Mouse (Mus musculus) CH12.LX (cell line): ENCODE measurements around the gene Ltbp2. TPM values are rescaled to one million over a fixed set of nuclear protein-coding genes. Genes with fewer than 3 reads are reported as not detected.

Source experiments
- DNase-seq: peaks from one replicate; pipeline ENCODE4 v3.0.0-alpha.2; 2013; ENCODE audit errors: extremely low read depth
- H3K27ac ChIP-seq: 2 replicates; pipeline ENCODE4 v1.5.1; 2012; ENCODE audit warnings: low read depth, mild to moderate bottlenecking, control low read depth, moderate library complexity; ENCODE audit not compliant: insufficient read depth
- H3K27me3 ChIP-seq: replicated peaks from 2 replicates; pipeline ENCODE3; 2012; ENCODE audit warnings: inconsistent platforms
- H3K36me3 ChIP-seq, 2 experiments: replicated peaks in 1 of 2; 2 replicates each; pipeline versions ENCODE3 to v1.6.1; 2012; ENCODE audit warnings: inconsistent platforms in 1 of 2, low read length in 1 of 2, mild to moderate bottlenecking in 1 of 2, mixed read lengths in 1 of 2, moderate library complexity in 1 of 2; ENCODE audit not compliant: control insufficient read depth in 1 of 2, insufficient read depth in 1 of 2
- H3K4me1 ChIP-seq, 2 experiments: 2 replicates each; pipeline ENCODE4 v1.6.1; 2012; ENCODE audit warnings: inconsistent platforms in 1 of 2, moderate library complexity in 1 of 2; ENCODE audit not compliant: insufficient read depth in 2 of 2, control insufficient read depth in 1 of 2
- H3K4me2 ChIP-seq: 2 replicates; pipeline ENCODE4 v1.6.1; 2012; ENCODE audit warnings: low read depth, mild to moderate bottlenecking, control low read depth; ENCODE audit not compliant: poor library complexity, insufficient read depth, severe bottlenecking
- H3K4me3 ChIP-seq, 3 experiments: fragments of 150-350 bp in 1 of 3; sonication (generic) in 1 of 3; replicated peaks in 1 of 3; 2 replicates each; pipeline versions ENCODE3 to v1.5.1; 2011 to 2012; ENCODE audit warnings: low read depth in 2 of 3, low read length in 2 of 3, mild to moderate bottlenecking in 2 of 3, moderate library complexity in 2 of 3, control low read depth in 1 of 3, improper control_type of control experiment in 1 of 3, inconsistent platforms in 1 of 3, mixed read lengths in 1 of 3; ENCODE audit not compliant: poor library complexity in 1 of 3
- H3K79me2 ChIP-seq: replicated peaks from 2 replicates; pipeline ENCODE4 v1.6.1; 2012; ENCODE audit warnings: mild to moderate bottlenecking, moderate library complexity; ENCODE audit not compliant: control insufficient read depth, poor library complexity, insufficient read depth, severe bottlenecking; ENCODE audit errors: extremely low read depth
- H3K9ac ChIP-seq: 2 replicates; pipeline ENCODE4 v1.6.1; 2012; ENCODE audit warnings: low read depth, mild to moderate bottlenecking, control low read depth, moderate library complexity; ENCODE audit not compliant: insufficient read depth
- H3K9me3 ChIP-seq: replicated peaks from 2 replicates; pipeline ENCODE3; 2012; ENCODE audit warnings: low read length, inconsistent platforms, mixed read lengths
- CHD1 ChIP-seq: IDR thresholded peaks from 2 replicates; pipeline ENCODE4 v1.6.1; 2012; ENCODE audit warnings: low read depth, low read length, improper control_type of control experiment, inconsistent platforms
- CHD2 ChIP-seq: IDR thresholded peaks from 2 replicates; pipeline ENCODE4 v1.6.1; 2011; ENCODE audit warnings: low read length, improper control_type of control experiment
- CTCF ChIP-seq, 2 experiments: IDR thresholded peaks in 1 of 2; conservative IDR thresholded peaks in 1 of 2; 2 replicates each; pipeline ENCODE4 v1.5.1; 2011 to 2012; ENCODE audit warnings: low read depth in 2 of 2, low read length in 2 of 2, improper control_type of control experiment in 1 of 2, inconsistent platforms in 1 of 2, mild to moderate bottlenecking in 1 of 2, moderate library complexity in 1 of 2
- ELF1 ChIP-seq: IDR thresholded peaks from 2 replicates; pipeline ENCODE4 v1.6.1; 2014; ENCODE audit warnings: low read depth, mild to moderate bottlenecking, inconsistent platforms, low read length, improper control_type of control experiment
- JUN ChIP-seq: IDR thresholded peaks from 2 replicates; pipeline ENCODE4 v1.6.1; 2011; ENCODE audit warnings: low read depth, mild to moderate bottlenecking, low read length, improper control_type of control experiment, moderate library complexity; ENCODE audit not compliant: insufficient read depth
- JUND ChIP-seq: conservative IDR thresholded peaks from 2 replicates; pipeline ENCODE4 v1.6.1; 2011; ENCODE audit warnings: low read depth, low read length, improper control_type of control experiment
- KAT2A ChIP-seq: IDR thresholded peaks from 2 replicates; pipeline ENCODE4 v1.6.1; 2012; ENCODE audit warnings: low read length, improper control_type of control experiment, inconsistent platforms; ENCODE audit not compliant: insufficient replicate concordance
- MEF2A ChIP-seq: IDR thresholded peaks from 2 replicates; pipeline ENCODE4 v1.6.1; 2014; ENCODE audit warnings: low read depth, mild to moderate bottlenecking, inconsistent platforms, low read length, improper control_type of control experiment, borderline replicate concordance
- MXI1 ChIP-seq: IDR thresholded peaks from 2 replicates; pipeline ENCODE4 v1.6.1; 2011; ENCODE audit warnings: mild to moderate bottlenecking, low read depth, low read length, improper control_type of control experiment
- MYC ChIP-seq: IDR thresholded peaks from 2 replicates; pipeline ENCODE4 v1.6.1; 2011; ENCODE audit warnings: low read depth, mild to moderate bottlenecking, improper control_type of control experiment, low read length
- POLR2A ChIP-seq: IDR thresholded peaks from 2 replicates; pipeline ENCODE4 v1.6.1; 2011; ENCODE audit warnings: low read depth, mild to moderate bottlenecking, improper control_type of control experiment, low read length
- RAD21 ChIP-seq: IDR thresholded peaks from 2 replicates; pipeline ENCODE4 v1.6.1; 2011; ENCODE audit warnings: low read depth, mild to moderate bottlenecking, low read length, improper control_type of control experiment, moderate library complexity
- RCOR1 ChIP-seq: conservative IDR thresholded peaks from 2 replicates; pipeline ENCODE4 v1.6.1; 2012; ENCODE audit warnings: low read depth, mild to moderate bottlenecking, inconsistent platforms, low read length, improper control_type of control experiment
- SIN3A ChIP-seq: IDR thresholded peaks from 2 replicates; pipeline ENCODE4 v1.6.1; 2012; ENCODE audit warnings: low read length, improper control_type of control experiment, inconsistent platforms
- SMC3 ChIP-seq: IDR thresholded peaks from 2 replicates; pipeline ENCODE4 v1.6.1; 2011; ENCODE audit warnings: low read depth, low read length, improper control_type of control experiment
- TBP ChIP-seq: conservative IDR thresholded peaks from 2 replicates; pipeline ENCODE4 v1.6.1; 2011; ENCODE audit warnings: low read depth, low read length, improper control_type of control experiment
- TCF12 ChIP-seq: IDR thresholded peaks from 2 replicates; pipeline ENCODE4 v1.6.1; 2014; ENCODE audit warnings: low read depth, mild to moderate bottlenecking, inconsistent platforms, low read length, improper control_type of control experiment
- ZC3H11A ChIP-seq: IDR thresholded peaks from 2 replicates; pipeline ENCODE4 v1.6.1; 2012; ENCODE audit warnings: low read depth, mild to moderate bottlenecking, inconsistent platforms, low read length, improper control_type of control experiment
- ZMIZ1 ChIP-seq: IDR thresholded peaks from 2 replicates; pipeline ENCODE4 v1.6.1; 2012; ENCODE audit warnings: low read depth, mild to moderate bottlenecking, inconsistent platforms, low read length, improper control_type of control experiment
- dilution Hi-C: fragments of 300-500 bp; cut with MboI; formaldehyde crosslinking; loops from 2 replicates; pipeline ENCODE4 v1.14.3; 2020; ENCODE audit warnings: low sequenced_read_pairs; ENCODE audit not compliant: extremely low pct_unique_long_range_greater_than_20kb, extremely low pct_ligation_motif_present
- in situ Hi-C: fragments of 300-500 bp; cut with MboI; formaldehyde crosslinking; loops from 3 replicates; pipeline ENCODE4 v1.14.3; 2019; ENCODE audit warnings: low sequenced_read_pairs, low pct_ligation_motif_present, low pct_unique_long_range_greater_than_20kb, mixed read lengths
- polyA plus RNA-seq: library from polyadenylated mRNA; unstranded; fragments of >175 nt; gene quantifications from 2 replicates; pipeline ENCODE4 v1.2.1, GENCODE M21; 2012; ENCODE audit warnings: low read depth; ENCODE audit not compliant: insufficient read length
- total RNA-seq, 2 experiments: library from RNA; depleted of rRNA; stranded (reverse); fragments of 300-350 nt in 1 of 2; fragments of >200 nt in 1 of 2; gene quantifications; 2 replicates each; pipeline ENCODE4 v1.2.3; 2012 to 2014

The Ltbp2 gene
- total and polyA plus RNA-seq, 3 experiments, result 0.25 to 0.97 TPM; not detected in 1

GRCm38 (mm10) chr12:84854392-84855033 lies 21.8 kb downstream of the Ltbp2 start:
- dilution Hi-C loops (no loop called here), in situ Hi-C loops (no loop called here)
- H3K27me3 ChIP-seq, result no peaks in the 10 kb centered on the region
- H3K4me2 ChIP-seq, result no peak overlapping the region
- H3K36me3 ChIP-seq, result no peaks in the 10 kb centered on the region
- no peaks in the 10 kb centered on the region for H3K79me2 ChIP-seq
- H3K4me3 ChIP-seq, result no peak overlapping the region
- no peak for TF ChIP-seq CTCF (conservative IDR thresholded peaks at IDR 0.05 in 1 of 2, IDR thresholded peaks at IDR 0.05 in 1 of 2; ENCODE audit: low read depth in 2 of 2, low read length in 2 of 2)
- no peak for TF ChIP-seq CHD1
- no peak for TF ChIP-seq POLR2A
- TF ChIP-seq ZC3H11A, result no peak
- no peak for TF ChIP-seq TCF12
- no peak for TF ChIP-seq RCOR1
- no peak for TF ChIP-seq ELF1
- TF ChIP-seq ZMIZ1, result no peak
- no peak for TF ChIP-seq SMC3
- TF ChIP-seq KAT2A, result no peak
- TF ChIP-seq SIN3A, result no peak
- TF ChIP-seq RAD21, result no peak
- no peak for TF ChIP-seq MEF2A
- TF ChIP-seq TBP, result no peak
- TF ChIP-seq CHD2, result no peak
- TF ChIP-seq JUND, result no peak
- no peak for TF ChIP-seq MXI1
- H3K9me3 ChIP-seq, result no peaks in the 10 kb centered on the region
- H3K4me1 ChIP-seq, result peaks cover 16 to 46% of the 10 kb centered on the region in 2 experiments
- no peak for DNase-seq
- H3K27ac ChIP-seq, result no peak overlapping the region
- H3K9ac ChIP-seq, result no peak overlapping the region

- Histone ChIP-seq H3K9ac (no peak overlapping the region), H3K27ac (no peak overlapping the region), H3K27me3 (no peaks in the 10 kb centered on the region), H3K36me3 (no peaks in the 10 kb centered on the region), H3K4me1 (peaks cover 33 to 69% of the 10 kb centered on the region in 2 experiments), H3K4me3 (no peak overlapping the region), H3K9me3 (no peaks in the 10 kb centered on the region), H3K79me2 (no peaks in the 10 kb centered on the region), H3K4me2 (no peak overlapping the region)
- in situ Hi-C loops, result no loop called here
- dilution Hi-C loops, result no loop called here
- no peak for TF ChIP-seq ZC3H11A
- TF ChIP-seq JUN, result no peak
- TF ChIP-seq MYC, result no peak
- no peak for DNase-seq
Measured at GRCm38 (mm10) chr12:84851403-84852040, 24.8 kb downstream of the Ltbp2 start.
